In genomic region chr11:102629375-102629774, GRCm38 (mm10) we compare ENCODE assay signal across 27 mouse cellular contexts. TPM values are rescaled to one million over a fixed set of nuclear protein-coding genes. Genes with fewer than 3 reads are reported as not detected.
DNase-seq lines count a peak whose midpoint lies in the region; ATAC-seq and TF ChIP-seq lines count a peak whose summit lies in the region.
"Had no signal": no experiment of that assay in that cellular context is flagged by ENCODE, and none has a peak within 500 bp of the region (broad histone marks: within the 10 kb centered on the region; RNA-seq: fewer than 3 reads in every experiment).

No protein-coding gene starts in this region.

- H3K27ac ChIP-seq in heart, embryonic 15.5 days, result no peak overlapping the region
- H3K27ac ChIP-seq in lung, embryonic 14.5 days (ENCODE audit: low read depth), result peak overlapping the region; percentile 28; the same call in 1 of the 2 replicates
- no peak overlapping the region for H3K27ac ChIP-seq in lung, postnatal 0 days (ENCODE audit: low read length)
- peak overlapping the region; percentile 86 for H3K27ac ChIP-seq in embryonic facial prominence, embryonic 10.5 days (replicated peaks)
- peak overlapping the region; percentile 88; the same call in 1 of the 2 replicates for H3K27ac ChIP-seq in limb, embryonic 10.5 days
- H3K27ac ChIP-seq: embryonic facial prominence, embryonic 13.5 days; forebrain, embryonic 15.5 days; hindbrain, embryonic 14.5 days; hindbrain, postnatal 0 days had no signal

- TF ChIP-seq CTCF in lung, embryonic 14.5 days (IDR thresholded peaks at IDR 0.05; ENCODE audit: low read depth), result no peak
- TF ChIP-seq CTCF in lung, postnatal 0 days (IDR thresholded peaks at IDR 0.05), result no peak

- no peaks in the 10 kb centered on the region for H3K9me3 ChIP-seq in heart, embryonic 15.5 days (replicated peaks)
- no peaks in the 10 kb centered on the region for H3K9me3 ChIP-seq in lung, embryonic 14.5 days (ENCODE audit: low read depth, low read length)
- H3K9me3 ChIP-seq in lung, postnatal 0 days (ENCODE audit: low read length), result no peaks in the 10 kb centered on the region
- no peaks in the 10 kb centered on the region for H3K9me3 ChIP-seq in embryonic facial prominence, embryonic 10.5 days
- no peaks in the 10 kb centered on the region for H3K9me3 ChIP-seq in limb, embryonic 10.5 days (replicated peaks)
- H3K9me3 ChIP-seq: embryonic facial prominence, embryonic 13.5 days; forebrain, embryonic 12.5 days; forebrain, embryonic 15.5 days; G1E had no signal

- H3K4me3 ChIP-seq in heart, embryonic 15.5 days, result no peak overlapping the region
- H3K4me3 ChIP-seq in lung, embryonic 14.5 days (ENCODE audit: low read depth, low read length), result no peak overlapping the region
- H3K4me3 ChIP-seq in lung, postnatal 0 days (ENCODE audit: low read depth, low read length), result no peak overlapping the region
- H3K4me3 ChIP-seq in embryonic facial prominence, embryonic 10.5 days, result no peak overlapping the region
- no peak overlapping the region for H3K4me3 ChIP-seq in limb, embryonic 10.5 days
- H3K4me3 ChIP-seq: embryonic facial prominence, embryonic 13.5 days; erythroblast, embryonic 14.5 days; forebrain, embryonic 12.5 days; forebrain, embryonic 15.5 days had no signal

- H3K27me3 ChIP-seq in heart, embryonic 15.5 days, result no peaks in the 10 kb centered on the region
- H3K27me3 ChIP-seq in lung, embryonic 14.5 days (ENCODE audit: insufficient read depth, low read length), result no peaks in the 10 kb centered on the region
- no peaks in the 10 kb centered on the region for H3K27me3 ChIP-seq in lung, postnatal 0 days (replicated peaks; ENCODE audit: insufficient read depth, low read length)
- H3K27me3 ChIP-seq in embryonic facial prominence, embryonic 10.5 days (replicated peaks; ENCODE audit: low read depth, poor library complexity, severe bottlenecking), result peaks cover 8% of the 10 kb centered on the region; the same call in 1 of the 2 replicates
- no peaks in the 10 kb centered on the region for H3K27me3 ChIP-seq in limb, embryonic 10.5 days (ENCODE audit: low read depth, poor library complexity, severe bottlenecking)
- H3K27me3 ChIP-seq: embryonic facial prominence, embryonic 13.5 days; forebrain, embryonic 15.5 days; Patski had no signal

- no peak overlapping the region for H3K4me2 ChIP-seq in heart, embryonic 15.5 days
- no peak overlapping the region for H3K4me2 ChIP-seq in lung, embryonic 14.5 days
- H3K4me2 ChIP-seq in lung, postnatal 0 days (replicated peaks; ENCODE audit: low read depth, low read length), result no peak overlapping the region
- H3K4me2 ChIP-seq: embryonic facial prominence, embryonic 13.5 days; forebrain, embryonic 12.5 days; forebrain, embryonic 15.5 days; heart, embryonic 11.5 days; hindbrain, embryonic 14.5 days had no signal

- WGBS in heart, embryonic 15.5 days, result 53% methylated on average over 8 of the region's 8 CpGs
- WGBS in lung, embryonic 14.5 days, result 31% methylated on average over 8 of the region's 8 CpGs
- WGBS in lung, postnatal 0 days, result 46% methylated on average over 8 of the region's 8 CpGs
- WGBS in embryonic facial prominence, embryonic 10.5 days, result 52% methylated on average over 8 of the region's 8 CpGs
- WGBS in limb, embryonic 10.5 days, result 62% methylated on average over 8 of the region's 8 CpGs

- H3K36me3 ChIP-seq in heart, embryonic 15.5 days, result no peaks in the 10 kb centered on the region
- no peaks in the 10 kb centered on the region for H3K36me3 ChIP-seq in lung, embryonic 14.5 days (ENCODE audit: insufficient read depth)
- H3K36me3 ChIP-seq in lung, postnatal 0 days (ENCODE audit: insufficient read depth, low read length), result no peaks in the 10 kb centered on the region
- H3K36me3 ChIP-seq in embryonic facial prominence, embryonic 10.5 days (replicated peaks), result no peaks in the 10 kb centered on the region
- H3K36me3 ChIP-seq in limb, embryonic 10.5 days, result no peaks in the 10 kb centered on the region
- H3K36me3 ChIP-seq: embryonic facial prominence, embryonic 13.5 days; forebrain, embryonic 12.5 days; forebrain, embryonic 15.5 days; G1E had no signal

- 0 out of 2 replicates have a peak overlapping the region, but pooled peaks have one; percentile 2 for H3K9ac ChIP-seq in heart, embryonic 15.5 days
- no peak overlapping the region for H3K9ac ChIP-seq in lung, embryonic 14.5 days
- H3K9ac ChIP-seq in lung, postnatal 0 days (replicated peaks; ENCODE audit: low read depth), result no peak overlapping the region
- H3K9ac ChIP-seq: embryonic facial prominence, embryonic 13.5 days; forebrain, embryonic 12.5 days; forebrain, embryonic 15.5 days; hindbrain, embryonic 14.5 days had no signal

- DNase-seq in heart, adult 9 months (ENCODE audit: low spot score in 2 of 2), result no peak
- DNase-seq in lung, embryonic 14.5 days, result peak; percentile 75
- no peak for DNase-seq in lung, postnatal 0 days (ENCODE audit: low spot score)
- DNase-seq in embryonic facial prominence, embryonic 10.5 days (ENCODE audit: low spot score), result no peak
- no peak for DNase-seq in limb, embryonic 10.5 days (ENCODE audit: low spot score)
- DNase-seq in cerebellum, postnatal 14 days, result no peak
- DNase-seq: adrenal gland, postnatal 14 days; B cell, adult 2 months; cerebellum, adult 11-12 months; cerebellum, adult 8-10 months; cerebellum, postnatal 10 days; gastrocnemius, postnatal 25 days; heart, adult 18-20 months; heart, postnatal 10 days; heart, postnatal 4 days had no signal

- ATAC-seq in heart, embryonic 15.5 days (replicated peaks; ENCODE audit: insufficient number of reproducible peaks, insufficient read depth, low FRiP score, low read depth), result no peak
- ATAC-seq in lung, embryonic 14.5 days (ENCODE audit: insufficient read depth), result 0 out of 2 replicates have a peak, but pooled peaks have one; percentile 38
- ATAC-seq in lung, postnatal 0 days, result no peak
- ATAC-seq: forebrain, embryonic 15.5 days; hindbrain, postnatal 0 days; inflammation-experienced regulatory T-cells, adult 6 months; Patski had no signal

- peaks cover 42% of the 10 kb centered on the region for H3K4me1 ChIP-seq in heart, embryonic 15.5 days (replicated peaks)
- H3K4me1 ChIP-seq in lung, embryonic 14.5 days (ENCODE audit: insufficient read depth), result peaks cover 33% of the 10 kb centered on the region
- peaks cover 1% of the 10 kb centered on the region; the same call in 1 of the 2 replicates for H3K4me1 ChIP-seq in lung, postnatal 0 days (ENCODE audit: insufficient read depth, low read depth, low read length)
- H3K4me1 ChIP-seq in embryonic facial prominence, embryonic 10.5 days, result peaks cover 92% of the 10 kb centered on the region
- peaks cover 85% of the 10 kb centered on the region for H3K4me1 ChIP-seq in limb, embryonic 10.5 days

- no peak for TF ChIP-seq EP300 in lung, postnatal 0 days (IDR thresholded peaks at IDR 0.05)

RNA-seq across cellular contexts. Expression of gene Fzd2, which starts 25.2 kb away (rescaled TPM):
- 15.1 and 20.4 TPM in 2 replicates for polyA plus RNA-seq in heart, embryonic 15.5 days (2015; fragmentation: Nextera tagmentation; extraction: Ambion mirVana)
- polyA plus RNA-seq in lung, embryonic 14.5 days (2014; fragmentation: Nextera tagmentation; extraction: Ambion mirVana), result 40.0 and 42.9 TPM in 2 replicates
- 19.6 and 20.8 TPM in 2 replicates for polyA plus RNA-seq in lung, postnatal 0 days (2015; fragmentation: Nextera tagmentation; extraction: Ambion mirVana)
- polyA plus RNA-seq in embryonic facial prominence, embryonic 10.5 days (2016; fragmentation: Nextera tagmentation; extraction: Ambion mirVana), result 45.8 and 49.0 TPM in 2 replicates
- polyA plus RNA-seq in limb, embryonic 10.5 days (2016; fragmentation: Nextera tagmentation; extraction: Ambion mirVana), result 54.8 and 59.8 TPM in 2 replicates
- polyA plus RNA-seq: erythroblast, embryonic 14.5 days; G1E; inflammation-experienced regulatory T-cells, adult 6 months had no signal

RNA-seq across cellular contexts. Expression of gene Meioc, which starts 34.1 kb away (rescaled TPM):
- polyA plus RNA-seq in heart, embryonic 15.5 days (2015; fragmentation: Nextera tagmentation; extraction: Ambion mirVana), result 0.45 and 0.57 TPM in 2 replicates
- 0.22 and 0.64 TPM in 2 replicates for polyA plus RNA-seq in lung, embryonic 14.5 days (2014; fragmentation: Nextera tagmentation; extraction: Ambion mirVana)
- polyA plus RNA-seq in lung, postnatal 0 days (2015; fragmentation: Nextera tagmentation; extraction: Ambion mirVana), result 0.04 and 0.05 TPM in 2 replicates
- 0.39 and 0.40 TPM in 2 replicates for polyA plus RNA-seq in embryonic facial prominence, embryonic 10.5 days (2016; fragmentation: Nextera tagmentation; extraction: Ambion mirVana)
- 0.14 and 0.55 TPM in 2 replicates for polyA plus RNA-seq in limb, embryonic 10.5 days (2016; fragmentation: Nextera tagmentation; extraction: Ambion mirVana)
- polyA plus RNA-seq: erythroblast, embryonic 14.5 days; G1E; gonadal fat pad, adult 2 months had no signal

RNA-seq across cellular contexts. Expression of gene Gm11627, which starts 50.1 kb away (rescaled TPM):
- polyA plus RNA-seq in heart, embryonic 15.5 days (2015; fragmentation: Nextera tagmentation; extraction: Ambion mirVana), result 9.7 and 13.7 TPM in 2 replicates
- polyA plus RNA-seq in lung, embryonic 14.5 days (2014; fragmentation: Nextera tagmentation; extraction: Ambion mirVana), result 14.3 and 15.3 TPM in 2 replicates
- polyA plus RNA-seq in lung, postnatal 0 days (2015; fragmentation: Nextera tagmentation; extraction: Ambion mirVana), result 8.0 and 11.4 TPM in 2 replicates
- 5.3 and 6.2 TPM in 2 replicates for polyA plus RNA-seq in embryonic facial prominence, embryonic 10.5 days (2016; fragmentation: Nextera tagmentation; extraction: Ambion mirVana)
- 2.5 and 3.3 TPM in 2 replicates for polyA plus RNA-seq in limb, embryonic 10.5 days (2016; fragmentation: Nextera tagmentation; extraction: Ambion mirVana)
- polyA plus RNA-seq: erythroblast, embryonic 14.5 days; G1E; inflammation-experienced regulatory T-cells, adult 6 months; Patski had no signal

Comparison
In these comparisons a context has a peak if more than half of its experiments do, and no peak if none do; other contexts are left out.
1. H3K27ac ChIP-seq: peak in lung, embryonic 14.5 days (single experiment), embryonic facial prominence, embryonic 10.5 days (single experiment) and limb, embryonic 10.5 days (single experiment); none in heart, embryonic 15.5 days (single experiment) and lung, postnatal 0 days (single experiment).